Mouse (Mus musculus): ENCODE measurements at regions not wholly inside any gene's neighbourhood (a gene's known extent, or its start where the extent isn't known, plus 50 kb on each side); places are given as distances from the start of the nearest gene placed in this dataset.

DNA sequence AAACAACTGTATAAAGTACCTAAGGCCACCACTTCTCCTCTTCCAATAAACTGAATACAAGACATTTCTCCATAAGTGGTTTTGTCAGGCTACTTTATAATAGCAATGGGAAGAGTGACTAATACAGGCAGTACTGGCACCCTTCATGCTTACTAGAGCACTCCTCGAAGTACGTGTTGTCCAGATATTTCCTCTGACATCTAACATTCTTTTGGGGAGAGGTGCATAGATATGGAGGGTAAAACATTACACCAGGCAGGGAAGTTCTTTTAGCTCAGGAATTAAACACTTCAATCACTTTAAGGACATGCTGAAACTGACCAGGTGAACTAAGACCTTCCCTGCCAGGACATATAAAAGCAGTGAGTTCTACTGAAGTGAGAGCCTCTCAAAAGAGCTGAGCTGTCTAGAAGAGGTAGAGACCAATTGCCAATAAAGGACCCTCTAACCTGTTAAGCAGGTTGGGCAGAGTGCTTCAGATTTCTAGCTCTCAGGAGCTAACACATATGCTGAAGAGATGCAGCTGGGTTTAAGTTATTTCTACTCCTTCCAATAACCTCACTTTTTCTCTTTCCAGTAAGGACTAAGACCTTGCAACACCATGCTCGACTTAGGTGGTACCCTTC lies 318.7 kb upstream of the Robo2 start:
- WGBS = 91% methylated on average over 3 of the region's 3 CpGs
- Histone ChIP-seq H3K4me2 (no peak overlapping the region), H3K9ac (no peak overlapping the region), H3K4me3 (no peak overlapping the region), H3K27me3 (no peaks in the 10 kb centered on the region), H3K36me3 (no peaks in the 10 kb centered on the region), H3K27ac (replicated peaks) (no peak overlapping the region), H3K4me1 (replicated peaks) (no peaks in the 10 kb centered on the region), H3K9me3 (no peaks in the 10 kb centered on the region)
- ATAC-seq (ENCODE audit: low read depth) = no peak

DNA sequence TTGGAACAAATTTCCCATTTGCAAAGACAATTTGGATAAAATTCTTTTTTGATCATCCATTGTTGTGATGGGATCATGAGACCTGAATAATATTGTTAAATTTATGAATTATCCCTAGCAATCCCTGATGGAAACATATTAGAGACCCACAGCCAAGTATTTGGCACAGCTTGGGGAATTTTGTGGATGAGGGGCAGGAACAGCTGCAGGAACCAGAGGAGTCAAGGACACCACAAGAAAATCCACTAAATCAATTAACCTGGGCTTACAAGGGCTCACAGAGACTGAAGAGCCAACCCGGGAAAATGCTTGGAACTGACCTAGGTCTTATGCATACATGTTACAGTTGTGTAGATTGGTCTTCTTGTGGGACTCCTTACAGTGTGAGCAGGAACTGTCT lies 311.6 kb upstream of the Robo2 start:
- Histone ChIP-seq H3K27me3 (no peaks in the 10 kb centered on the region), H3K9ac (no peak overlapping the region), H3K4me1 (replicated peaks) (no peaks in the 10 kb centered on the region), H3K4me3 (no peak overlapping the region), H3K9me3 (no peaks in the 10 kb centered on the region), H3K36me3 (no peaks in the 10 kb centered on the region), H3K4me2 (no peak overlapping the region), H3K27ac (replicated peaks) (no peak overlapping the region)
- 47% methylated on average over 1 of the region's 1 CpGs for WGBS
- ATAC-seq (ENCODE audit: low read depth) = no peak

DNA sequence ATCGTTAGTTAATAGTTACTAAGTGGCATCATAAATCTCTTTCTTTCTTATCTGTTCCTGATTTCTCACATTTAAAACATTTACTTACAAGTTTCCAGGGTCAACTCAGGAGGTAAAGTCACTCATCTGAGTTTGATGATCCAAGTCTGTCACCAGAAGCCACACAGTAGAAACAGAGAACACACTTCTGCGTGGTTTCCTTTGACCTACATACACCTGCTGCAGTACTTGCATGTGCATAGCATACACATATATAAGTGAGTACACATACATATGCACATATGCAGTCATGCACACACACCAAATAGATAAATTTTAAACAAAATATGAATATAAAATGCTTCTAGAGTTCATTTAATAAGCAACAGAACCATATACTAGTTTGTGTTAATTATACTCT lies 306.5 kb upstream of the Robo2 start:
- H3K9ac ChIP-seq = no peak overlapping the region
- H3K9me3 ChIP-seq = no peaks in the 10 kb centered on the region
- no peaks in the 10 kb centered on the region for H3K36me3 ChIP-seq
- H3K27me3 ChIP-seq = no peaks in the 10 kb centered on the region
- H3K27ac ChIP-seq (replicated peaks) = no peak overlapping the region
- no peak overlapping the region for H3K4me3 ChIP-seq
- WGBS = 77% methylated on average over 2 of the region's 2 CpGs
- H3K4me1 ChIP-seq (replicated peaks) = no peaks in the 10 kb centered on the region
- H3K4me2 ChIP-seq = no peak overlapping the region
- no peak for ATAC-seq (ENCODE audit: low read depth)

DNA sequence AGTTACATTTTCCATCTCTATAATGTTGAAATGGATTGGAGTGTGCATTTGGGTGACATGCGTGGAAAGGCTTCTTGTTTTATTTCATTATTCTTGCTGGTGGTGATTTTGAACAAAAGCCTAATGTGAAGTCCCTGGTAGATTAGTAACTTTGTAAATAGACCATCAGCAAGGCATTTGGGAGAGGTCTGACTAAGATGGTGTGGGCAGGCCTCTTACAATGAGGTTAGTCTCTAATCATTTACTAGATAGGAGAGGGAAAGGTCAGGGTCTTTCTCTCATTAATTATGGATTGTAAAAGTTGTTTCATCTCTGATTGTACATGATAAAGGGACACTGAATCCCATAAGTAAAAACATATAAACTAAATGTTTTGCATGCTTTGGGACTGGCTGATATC lies 306.0 kb upstream of the Robo2 start:
- 62% methylated on average over 1 of the region's 1 CpGs for WGBS
- Histone ChIP-seq H3K27me3 (no peaks in the 10 kb centered on the region), H3K4me2 (no peak overlapping the region), H3K9me3 (no peaks in the 10 kb centered on the region), H3K27ac (replicated peaks) (no peak overlapping the region), H3K9ac (no peak overlapping the region), H3K4me3 (no peak overlapping the region), H3K36me3 (no peaks in the 10 kb centered on the region), H3K4me1 (replicated peaks) (no peaks in the 10 kb centered on the region)
- no peak for ATAC-seq (ENCODE audit: low read depth)

DNA sequence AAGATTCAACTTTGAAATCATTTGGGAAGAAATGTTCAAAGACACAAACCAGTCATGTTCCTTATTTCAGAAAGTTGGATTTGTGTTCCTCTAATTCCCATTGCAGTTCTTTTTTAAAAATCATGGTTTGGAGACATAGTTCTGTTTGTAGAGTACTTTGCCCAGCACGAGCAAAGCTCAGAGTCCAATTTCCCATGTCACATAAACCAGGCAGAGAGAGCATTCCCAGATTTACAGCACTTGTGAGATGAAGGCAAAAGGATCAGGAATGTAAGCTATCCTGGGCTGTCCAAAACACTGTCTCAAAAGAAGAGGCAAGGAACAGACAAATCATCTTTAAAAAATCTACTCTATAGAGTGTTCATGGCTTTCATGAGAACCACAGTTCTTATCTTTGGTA lies 303.3 kb upstream of the Robo2 start:
- Histone ChIP-seq H3K27ac (replicated peaks) (no peak overlapping the region), H3K27me3 (no peaks in the 10 kb centered on the region), H3K4me3 (no peak overlapping the region), H3K36me3 (no peaks in the 10 kb centered on the region), H3K9me3 (no peaks in the 10 kb centered on the region), H3K4me1 (replicated peaks) (no peaks in the 10 kb centered on the region), H3K9ac (no peak overlapping the region), H3K4me2 (no peak overlapping the region)
- no peak for ATAC-seq (ENCODE audit: low read depth)
- 55% methylated on average over 1 of the region's 1 CpGs for WGBS

DNA sequence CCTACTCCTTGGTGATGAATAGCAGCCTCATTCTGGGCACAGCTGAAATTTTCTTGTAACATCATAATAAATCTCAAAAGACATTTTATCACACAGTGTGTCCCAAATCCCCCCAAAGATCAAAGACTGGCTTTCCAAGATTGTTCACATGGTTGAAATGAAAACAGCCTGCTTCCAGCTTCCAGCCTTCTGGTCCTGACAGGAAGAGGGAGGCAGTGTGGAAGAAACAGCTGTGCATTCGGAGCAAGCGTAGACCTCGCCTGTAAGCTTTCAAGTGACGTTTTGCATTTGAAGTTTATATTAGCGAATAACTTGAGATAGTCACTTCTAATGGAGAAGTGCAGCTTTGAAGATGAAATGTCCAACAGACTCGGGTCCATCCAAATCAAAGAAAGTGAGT lies 300.9 kb upstream of the Robo2 start:
- H3K36me3 ChIP-seq = no peaks in the 10 kb centered on the region
- H3K27ac ChIP-seq (replicated peaks) = no peak overlapping the region
- H3K4me1 ChIP-seq (replicated peaks) = no peaks in the 10 kb centered on the region
- H3K4me3 ChIP-seq = no peak overlapping the region
- no peaks in the 10 kb centered on the region for H3K9me3 ChIP-seq
- H3K27me3 ChIP-seq = no peaks in the 10 kb centered on the region
- no peak overlapping the region for H3K9ac ChIP-seq
- no peak for ATAC-seq (ENCODE audit: low read depth)
- WGBS = 75% methylated on average over 6 of the region's 6 CpGs
- H3K4me2 ChIP-seq = no peak overlapping the region

DNA sequence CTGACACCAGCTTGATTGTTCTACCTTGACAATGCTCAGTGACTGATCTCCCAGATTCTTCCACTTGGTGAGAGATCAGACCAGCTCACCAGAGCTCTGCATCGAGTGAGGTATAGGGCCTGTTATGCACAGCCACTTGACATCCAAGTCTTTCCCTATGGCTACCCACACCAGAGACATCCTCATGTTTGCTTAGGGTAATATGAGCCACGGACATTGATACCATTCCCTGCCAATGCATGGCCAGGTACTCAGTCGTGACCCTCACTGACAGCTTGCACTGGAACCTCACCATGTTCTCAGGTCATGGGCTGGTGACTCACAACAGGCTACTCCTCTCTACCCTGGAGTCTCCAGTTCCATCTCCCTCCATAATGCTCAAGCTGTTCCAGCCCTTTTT lies 290.4 kb upstream of the Robo2 start:
- no peak overlapping the region for H3K4me3 ChIP-seq
- no peak for ATAC-seq (ENCODE audit: low read depth)
- H3K27me3 ChIP-seq = no peaks in the 10 kb centered on the region
- no peaks in the 10 kb centered on the region for H3K4me1 ChIP-seq (replicated peaks)
- no peak overlapping the region for H3K27ac ChIP-seq (replicated peaks)
- H3K4me2 ChIP-seq = no peak overlapping the region
- no peak overlapping the region for H3K9ac ChIP-seq
- no peaks in the 10 kb centered on the region for H3K9me3 ChIP-seq
- no peaks in the 10 kb centered on the region for H3K36me3 ChIP-seq
- 86% methylated on average over 3 of the region's 3 CpGs for WGBS

DNA sequence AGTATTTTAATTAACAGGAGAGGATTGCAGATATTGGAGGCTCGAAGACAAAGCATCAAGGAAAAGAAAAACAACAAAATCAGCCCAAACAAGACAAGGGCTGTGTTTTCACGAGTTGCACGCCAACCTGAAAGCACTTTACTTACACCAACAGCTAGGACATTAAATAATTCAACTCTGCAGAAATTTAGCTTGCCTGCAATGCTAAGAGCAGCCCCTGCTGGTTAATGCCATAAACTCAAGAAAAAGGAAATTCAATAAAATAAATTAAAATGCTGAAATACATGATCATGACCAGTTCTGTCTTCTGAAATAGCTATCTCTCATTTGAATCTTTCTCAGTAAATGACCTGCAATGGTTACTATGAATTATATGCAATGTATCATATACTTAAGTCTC lies 271.7 kb upstream of the Robo2 start:
- Histone ChIP-seq H3K4me1 (replicated peaks) (no peaks in the 10 kb centered on the region), H3K9me3 (no peaks in the 10 kb centered on the region), H3K27me3 (no peaks in the 10 kb centered on the region), H3K4me2 (no peak overlapping the region), H3K9ac (no peak overlapping the region), H3K36me3 (no peaks in the 10 kb centered on the region), H3K27ac (replicated peaks) (no peak overlapping the region), H3K4me3 (no peak overlapping the region)
- WGBS = 48% methylated on average over 3 of the region's 3 CpGs
- no peak for ATAC-seq (ENCODE audit: low read depth)

DNA sequence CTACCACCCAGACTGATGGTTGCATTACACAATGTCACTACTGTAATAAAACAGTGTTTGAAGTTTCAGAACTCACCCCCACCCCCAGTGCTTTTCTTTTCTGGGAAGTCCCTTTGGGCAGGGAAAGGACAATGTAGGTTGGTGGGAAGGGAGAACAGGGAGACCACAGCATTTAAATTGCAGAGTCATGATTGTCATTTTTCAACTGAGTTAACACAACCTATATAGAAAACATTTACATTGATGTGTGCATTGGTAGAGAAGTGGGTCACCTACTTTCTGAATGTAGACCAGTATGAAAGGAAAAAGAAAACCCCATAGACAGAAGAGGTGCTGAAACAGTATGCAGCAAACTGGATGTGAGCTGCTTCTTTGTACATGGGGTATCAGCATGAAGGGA lies 264.0 kb upstream of the Robo2 start:
- no peak for ATAC-seq (ENCODE audit: low read depth)
- H3K27me3 ChIP-seq = no peaks in the 10 kb centered on the region
- H3K9ac ChIP-seq = no peak overlapping the region
- H3K4me3 ChIP-seq = no peak overlapping the region
- no peaks in the 10 kb centered on the region for H3K4me1 ChIP-seq (replicated peaks)
- H3K4me2 ChIP-seq = no peak overlapping the region
- no peaks in the 10 kb centered on the region for H3K9me3 ChIP-seq
- H3K36me3 ChIP-seq = no peaks in the 10 kb centered on the region
- no peak overlapping the region for H3K27ac ChIP-seq (replicated peaks)

DNA sequence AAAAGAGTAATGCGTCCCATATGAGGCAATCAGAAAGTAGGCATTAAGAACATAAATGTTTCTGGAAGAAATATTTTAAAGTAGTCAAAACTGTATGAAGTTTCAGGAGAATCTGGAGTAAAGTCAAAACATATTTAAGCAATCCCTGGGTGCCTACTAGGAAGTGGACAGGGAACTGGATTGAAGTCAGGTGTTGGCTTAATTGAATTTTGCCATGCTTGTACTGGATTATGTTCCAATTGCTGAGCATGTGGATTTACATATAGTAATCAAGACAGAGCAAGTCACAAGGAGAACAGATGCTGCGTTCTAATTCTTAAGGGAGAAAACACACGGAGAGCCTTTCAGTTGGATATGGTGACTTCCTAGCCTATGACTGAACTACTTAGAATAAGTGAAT lies 259.8 kb upstream of the Robo2 start:
- H3K4me1 ChIP-seq (replicated peaks) = no peaks in the 10 kb centered on the region
- H3K9ac ChIP-seq = no peak overlapping the region
- H3K9me3 ChIP-seq = no peaks in the 10 kb centered on the region
- H3K4me2 ChIP-seq = no peak overlapping the region
- H3K27ac ChIP-seq (replicated peaks) = no peak overlapping the region
- no peaks in the 10 kb centered on the region for H3K27me3 ChIP-seq
- no peaks in the 10 kb centered on the region for H3K36me3 ChIP-seq
- ATAC-seq (ENCODE audit: low read depth) = no peak
- WGBS = 79% methylated on average over 3 of the region's 3 CpGs
- no peak overlapping the region for H3K4me3 ChIP-seq

DNA sequence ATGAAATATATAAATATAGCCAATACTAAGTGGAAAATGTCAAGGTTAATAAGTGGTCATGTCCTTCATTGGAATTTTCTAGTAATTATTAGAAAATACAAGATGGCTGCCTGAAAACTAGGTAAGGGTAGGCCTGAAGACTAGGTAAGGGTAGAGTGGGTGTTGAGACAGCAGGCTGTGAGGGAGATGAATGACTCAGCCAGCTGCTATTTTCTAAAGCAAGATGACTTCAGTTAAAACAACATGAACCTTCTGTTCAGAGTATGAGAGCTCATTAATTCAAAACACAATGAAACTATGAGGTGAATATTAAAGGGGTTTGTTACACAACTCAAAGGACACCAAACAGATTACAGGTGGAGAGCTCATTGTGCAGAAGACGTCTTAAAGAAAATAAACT lies 252.7 kb upstream of the Robo2 start:
- Histone ChIP-seq H3K4me3 (no peak overlapping the region), H3K27ac (replicated peaks) (no peak overlapping the region), H3K4me1 (replicated peaks) (no peaks in the 10 kb centered on the region), H3K9ac (no peak overlapping the region), H3K9me3 (no peaks in the 10 kb centered on the region), H3K27me3 (no peaks in the 10 kb centered on the region), H3K36me3 (no peaks in the 10 kb centered on the region), H3K4me2 (no peak overlapping the region)
- no peak for ATAC-seq (ENCODE audit: low read depth)
- WGBS = 81% methylated on average over 1 of the region's 1 CpGs

DNA sequence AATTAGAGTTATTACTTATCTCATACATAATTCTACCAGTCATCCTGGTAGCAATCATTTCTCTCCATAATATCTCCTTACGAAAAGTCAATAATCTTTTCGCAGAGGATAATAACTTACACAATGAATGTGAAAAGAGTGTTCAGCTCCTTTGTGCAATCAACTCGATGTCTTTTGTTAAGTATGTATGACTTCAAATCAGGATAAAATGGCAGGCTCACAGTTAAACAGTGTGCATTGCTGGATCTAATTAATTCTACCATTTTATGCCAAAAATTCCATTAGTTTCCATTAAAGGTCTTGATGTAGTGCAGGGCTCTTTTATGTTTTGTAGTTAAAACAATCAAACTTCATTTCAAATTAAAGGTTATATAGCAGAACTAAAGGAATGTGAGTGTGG lies 239.6 kb upstream of the Robo2 start:
- Histone ChIP-seq H3K9me3 (no peaks in the 10 kb centered on the region), H3K36me3 (no peaks in the 10 kb centered on the region), H3K4me3 (no peak overlapping the region), H3K4me2 (no peak overlapping the region), H3K4me1 (replicated peaks) (no peaks in the 10 kb centered on the region), H3K9ac (no peak overlapping the region), H3K27me3 (no peaks in the 10 kb centered on the region), H3K27ac (replicated peaks) (no peak overlapping the region)
- WGBS = 65% methylated on average over 3 of the region's 3 CpGs
- no peak for ATAC-seq (ENCODE audit: low read depth)

DNA sequence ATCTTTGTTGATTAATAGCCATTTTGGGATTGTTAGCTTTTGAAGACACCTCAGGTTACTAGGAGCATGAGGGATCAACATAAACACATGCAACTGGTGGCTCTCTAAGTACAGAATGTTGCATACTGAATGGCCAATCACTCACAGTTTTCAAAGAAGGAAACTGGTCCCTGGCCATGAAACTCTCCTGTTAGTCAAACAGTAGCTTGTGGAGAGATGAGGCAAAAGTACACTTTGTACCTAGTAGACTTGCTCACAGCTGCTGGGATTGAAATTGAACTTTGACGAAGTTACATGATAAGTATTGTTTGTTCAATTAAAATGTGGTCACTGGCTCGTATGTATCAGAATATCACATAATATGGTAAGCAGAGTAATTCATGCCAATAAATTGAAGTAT lies 237.6 kb upstream of the Robo2 start:
- Histone ChIP-seq H3K27me3 (no peaks in the 10 kb centered on the region), H3K36me3 (no peaks in the 10 kb centered on the region), H3K27ac (replicated peaks) (no peak overlapping the region), H3K9me3 (no peaks in the 10 kb centered on the region), H3K4me1 (replicated peaks) (0 out of 2 replicates have a peak, but pooled peaks cover 6% of the 10 kb centered on the region), H3K4me2 (no peak overlapping the region), H3K4me3 (no peak overlapping the region), H3K9ac (no peak overlapping the region)
- WGBS = 88% methylated on average over 2 of the region's 2 CpGs
- ATAC-seq (ENCODE audit: low read depth) = no peak
